Mouse (Mus musculus) hindlimb bud, embryonic 11.5 days (tissue): Measurements from ENCODE around the gene Nfatc2.

Source experiments
- DNase-seq: peaks from one replicate; pipeline ENCODE4 v3.0.0-alpha.2; 2012; ENCODE audit warnings: low read depth, low spot score; ENCODE audit errors: extremely low spot score

The Nfatc2 gene

DNA sequence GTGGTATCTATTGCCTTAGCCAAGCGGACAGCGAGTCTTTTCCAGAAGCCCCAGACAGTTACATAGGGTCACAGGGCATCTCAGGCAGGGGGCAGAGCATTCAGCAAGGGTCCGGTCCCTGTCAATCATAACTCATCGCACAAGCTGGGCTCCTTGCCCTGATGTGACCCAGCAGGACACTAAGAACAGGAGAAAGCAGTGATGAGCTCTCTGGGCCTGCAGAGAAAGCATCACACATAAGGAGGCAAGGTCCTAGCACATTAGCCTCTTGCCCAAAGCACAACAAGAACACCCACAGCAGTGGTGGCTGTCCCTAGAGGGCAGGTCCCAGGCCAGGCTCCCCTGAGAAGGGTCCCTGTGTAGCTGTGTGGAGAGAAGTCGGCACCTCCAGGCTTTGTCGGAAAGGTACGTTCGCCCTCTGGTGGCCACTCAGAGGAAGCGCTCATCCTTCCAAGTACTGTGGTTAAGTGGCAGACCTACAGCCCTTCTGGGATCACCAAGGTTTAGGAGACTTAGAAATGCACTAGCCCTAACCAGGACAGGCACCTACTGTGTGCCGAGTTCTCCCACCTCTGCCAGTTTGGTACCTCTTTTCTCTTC, 156.1 kb downstream of the Nfatc2 start:
- DNase-seq: no peak

DNA sequence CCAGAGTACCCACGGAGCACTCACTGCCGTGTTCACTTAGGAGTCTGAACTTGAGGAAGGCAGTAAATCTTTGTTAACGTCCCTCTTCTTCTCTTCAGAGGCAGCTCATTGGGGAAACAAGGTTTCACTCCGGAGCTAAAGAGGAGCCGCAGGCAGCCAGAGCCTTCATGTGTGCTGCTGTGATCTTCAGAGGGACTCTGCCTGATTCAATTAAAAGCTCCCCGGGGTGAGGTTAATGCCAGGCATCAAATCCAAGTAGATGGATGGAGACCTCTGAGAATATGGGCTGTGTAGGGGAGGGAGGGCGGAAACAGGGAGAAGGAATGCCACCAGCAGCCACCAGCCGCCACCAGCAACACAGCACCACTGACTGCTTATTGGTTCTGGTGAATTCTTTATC, 157.3 kb downstream of the Nfatc2 start:
- DNase-seq: no peak

DNA sequence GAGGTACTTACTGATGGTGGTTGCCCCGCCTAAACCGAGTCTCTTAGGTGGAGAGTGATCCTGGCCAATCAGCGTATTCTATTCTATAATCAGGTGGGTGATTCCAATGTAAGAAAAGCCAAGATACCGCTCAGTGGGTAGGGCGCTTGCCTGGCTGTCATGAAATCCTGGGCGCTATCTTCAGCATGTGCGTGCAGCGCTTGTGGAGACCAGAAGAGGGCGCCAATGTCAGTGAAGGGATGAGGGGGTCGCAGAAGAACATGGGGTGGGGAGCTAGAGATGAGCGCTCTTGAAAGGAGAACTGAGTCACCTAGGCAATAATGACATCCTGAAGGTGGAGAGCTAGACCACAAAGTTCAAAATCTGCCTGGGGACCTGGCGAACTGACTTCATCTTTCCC, 160.0 kb downstream of the Nfatc2 start:
- DNase-seq: no peak

DNA sequence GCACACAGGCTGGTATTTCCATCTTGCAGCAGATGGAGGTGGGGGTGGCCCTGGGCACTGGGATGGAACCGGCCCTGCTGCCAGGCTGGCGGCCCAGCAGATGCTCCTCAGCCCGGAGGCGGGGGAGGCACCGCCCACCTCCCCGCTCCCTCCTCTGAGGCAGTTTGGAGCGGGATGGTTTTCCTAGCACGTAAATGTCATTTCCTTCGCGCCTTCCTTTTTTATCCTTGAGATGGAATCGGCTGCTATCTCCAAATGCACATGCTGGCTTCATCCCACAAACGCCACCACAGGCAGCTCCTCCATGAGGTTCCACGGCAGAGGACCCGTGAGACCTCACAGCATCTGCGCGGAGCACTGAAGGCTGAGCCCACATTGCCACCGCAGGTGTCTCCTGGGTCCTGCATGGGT, 160.5 kb downstream of the Nfatc2 start:
- no peak for DNase-seq

DNA sequence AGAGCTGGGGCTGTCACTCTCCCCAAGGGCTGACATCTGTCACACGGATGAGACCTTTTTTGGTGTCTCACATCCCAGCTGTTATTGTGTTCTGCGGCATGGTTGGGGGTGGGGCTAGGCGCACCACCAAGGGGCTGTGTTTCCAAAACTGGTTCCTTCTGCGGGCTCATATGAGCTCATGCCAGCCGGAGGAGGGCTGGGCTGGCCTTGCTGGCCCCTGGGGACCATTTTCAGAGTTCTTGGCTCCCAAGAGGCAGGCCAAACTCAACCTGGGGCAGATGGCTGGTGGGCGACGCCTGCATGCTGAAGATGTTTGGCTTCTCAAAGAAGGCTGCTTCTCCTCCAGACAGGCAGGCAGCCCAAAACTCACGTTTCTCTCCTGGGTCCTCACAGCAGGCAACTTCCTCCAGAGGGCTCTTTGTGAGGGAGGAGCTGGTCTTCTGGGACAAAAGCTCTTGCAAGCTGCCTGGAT, 162.4 kb downstream of the Nfatc2 start:
- DNase-seq: no peak

DNA sequence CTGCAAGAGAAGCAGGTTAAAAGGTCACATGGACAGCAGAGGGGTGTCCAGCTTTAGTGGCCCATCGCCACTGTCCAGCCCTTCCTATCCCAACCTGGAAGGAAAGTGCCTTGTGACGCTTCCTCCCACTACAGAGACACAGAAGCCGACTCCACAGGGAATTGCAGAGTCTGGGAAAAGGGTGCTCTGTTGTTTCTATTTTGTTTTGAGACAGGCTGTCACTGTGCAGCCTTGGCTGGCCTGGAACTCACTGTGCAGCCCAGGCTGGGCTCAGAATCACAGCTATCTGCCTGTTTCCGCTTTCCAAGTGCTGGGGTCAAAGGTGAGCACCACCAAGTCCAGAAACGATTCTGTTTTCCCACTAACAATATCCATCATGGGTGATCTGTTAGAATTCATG, 167.3 kb downstream of the Nfatc2 start:
- no peak for DNase-seq

DNA sequence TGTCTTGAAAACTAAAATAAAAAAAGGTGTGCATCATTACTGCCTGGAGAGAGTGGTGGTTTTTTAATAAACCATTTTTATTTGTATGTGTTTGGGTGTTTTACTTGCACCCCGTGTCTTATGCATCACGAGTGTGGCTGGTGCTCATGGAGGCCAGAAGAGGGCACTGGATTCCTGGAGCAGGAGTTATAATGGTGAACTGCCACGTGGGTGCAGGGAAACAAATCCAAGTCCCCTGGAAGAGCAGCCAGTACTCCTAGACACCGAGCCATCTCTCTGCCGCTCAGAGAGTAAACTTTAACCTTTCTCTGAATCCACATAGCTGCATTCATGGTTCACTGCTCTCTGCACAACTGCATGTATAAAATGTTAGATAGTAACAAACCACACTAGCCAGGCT, 168.1 kb downstream of the Nfatc2 start:
- no peak for DNase-seq

DNA sequence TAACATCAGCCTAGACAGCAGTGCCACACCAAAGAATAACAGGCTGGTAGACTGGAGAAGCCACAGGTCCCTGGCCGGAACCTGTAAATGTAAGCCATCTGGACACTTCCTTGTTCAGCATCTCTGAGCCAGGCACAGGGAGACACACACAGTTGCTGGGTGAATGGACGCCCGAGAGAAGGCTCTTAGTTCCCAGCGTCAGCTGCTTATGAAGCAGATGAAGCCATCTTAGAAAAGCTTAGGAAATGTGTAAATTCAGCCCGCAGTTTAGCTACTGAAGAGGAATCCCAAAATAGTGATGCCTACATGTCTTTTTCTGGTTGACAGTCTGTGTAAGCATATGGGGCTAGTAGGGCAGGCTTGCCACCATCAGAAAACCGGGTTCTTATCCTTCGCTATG, 169.1 kb downstream of the Nfatc2 start:
- no peak for DNase-seq

DNA sequence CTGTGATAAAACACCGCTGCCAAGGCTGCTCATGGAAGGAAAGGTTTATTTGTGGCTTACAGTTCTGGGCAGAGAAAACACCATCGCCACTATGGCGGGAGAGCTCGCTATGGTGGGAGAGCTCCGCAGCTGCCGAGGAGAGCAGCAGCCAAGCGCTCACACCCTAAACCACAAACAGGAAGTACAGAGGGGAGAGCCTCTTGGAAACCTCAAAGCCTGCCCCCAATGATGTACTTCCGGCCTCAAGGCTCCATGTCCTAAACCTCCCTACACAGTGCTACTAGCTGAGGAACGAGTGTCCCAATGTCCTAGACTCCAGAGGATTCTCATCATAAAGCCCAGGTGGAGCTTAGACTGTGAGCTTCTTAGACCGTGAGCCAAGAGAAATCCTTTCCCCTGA, 171.9 kb downstream of the Nfatc2 start:
- no peak for DNase-seq

DNA sequence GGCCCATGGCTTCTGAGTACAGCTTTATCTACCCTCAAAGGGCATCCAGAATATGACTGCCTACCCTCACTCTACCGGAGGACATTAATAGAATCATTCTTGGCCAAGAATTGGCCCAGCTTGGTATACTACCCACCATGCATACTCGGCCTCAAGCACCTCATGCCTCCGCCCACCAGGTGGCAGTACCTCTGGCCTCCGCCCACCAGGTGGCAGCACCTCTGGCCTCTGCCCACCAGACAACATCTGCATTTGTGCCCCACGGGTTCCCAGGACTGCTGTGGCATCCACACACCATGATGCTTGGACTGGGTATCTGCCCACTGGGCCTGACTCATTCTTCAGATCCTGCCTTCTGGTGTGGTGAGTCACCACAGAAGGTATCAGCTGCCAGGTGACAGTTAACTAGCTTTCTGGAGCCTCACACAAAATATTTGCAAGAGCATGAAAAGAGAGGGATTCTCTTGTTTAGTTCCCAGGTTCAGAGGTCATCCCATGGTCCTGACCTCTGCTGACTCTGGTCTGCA, 173.0 kb downstream of the Nfatc2 start:
- DNase-seq: no peak
